Mouse (Mus musculus) lung, postnatal 25 days (tissue): Measurements from ENCODE around the gene Slc16a10.

ENCODE experiments used
- DNase-seq: peaks from one replicate; pipeline ENCODE4 v3.0.0; 2022; ENCODE audit warnings: low spot score

The Slc16a10 gene

GRCm38 (mm10) chr10:40109520-40109919, 32.5 kb downstream of the Slc16a10 start:
- DNase-seq = no peak

GRCm38 (mm10) chr10:40108992-40109391, 33.1 kb downstream of the Slc16a10 start:
- DNase-seq = no peak

DNA sequence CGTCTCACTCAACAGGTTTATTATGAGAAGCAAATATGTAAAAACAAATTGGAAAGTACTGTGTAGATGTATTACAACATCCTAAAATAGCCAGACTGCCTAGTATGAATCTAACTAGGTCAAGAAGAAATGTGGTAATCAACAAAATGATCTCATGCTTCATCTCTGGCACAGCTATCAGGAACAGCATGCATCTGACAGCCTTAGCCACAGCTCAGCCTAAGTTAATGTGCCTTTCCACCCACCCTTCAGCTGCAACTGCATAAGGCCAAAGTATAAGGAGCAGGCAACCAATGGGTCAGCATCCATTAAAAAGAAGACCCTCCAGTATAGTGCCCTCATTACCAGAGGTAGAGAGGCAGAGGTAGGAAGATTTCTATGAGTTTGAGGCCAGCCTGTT, 34.1 kb downstream of the Slc16a10 start:
- DNase-seq = peak; percentile 74

- no peak for DNase-seq
Observed at GRCm38 (mm10) chr10:40105174-40105573, 36.9 kb downstream of the Slc16a10 start.

DNA sequence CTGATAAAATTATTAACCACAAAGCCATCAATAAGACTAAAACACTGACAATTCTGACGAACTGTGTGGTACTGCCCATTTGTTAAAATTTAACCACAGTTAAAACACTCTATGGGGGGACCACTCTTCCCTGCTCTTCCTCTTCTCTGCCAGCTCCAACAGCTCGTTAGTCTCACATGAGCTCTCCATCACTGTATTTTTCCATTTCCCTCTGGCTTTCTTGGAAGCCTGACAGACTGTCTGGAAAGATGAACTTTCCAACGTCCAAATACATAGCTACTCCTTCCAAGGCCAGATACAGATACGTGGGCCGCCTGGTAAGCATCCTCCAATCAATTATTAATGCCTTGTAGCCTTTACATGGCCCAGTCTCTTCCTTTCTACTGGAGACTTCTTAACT, 38.3 kb downstream of the Slc16a10 start:
- DNase-seq = peak; percentile 45

GRCm38 (mm10) chr10:40102986-40103385, 39.1 kb downstream of the Slc16a10 start:
- no peak for DNase-seq

GRCm38 (mm10) chr10:40102166-40102565, 39.9 kb downstream of the Slc16a10 start:
- no peak for DNase-seq

DNA sequence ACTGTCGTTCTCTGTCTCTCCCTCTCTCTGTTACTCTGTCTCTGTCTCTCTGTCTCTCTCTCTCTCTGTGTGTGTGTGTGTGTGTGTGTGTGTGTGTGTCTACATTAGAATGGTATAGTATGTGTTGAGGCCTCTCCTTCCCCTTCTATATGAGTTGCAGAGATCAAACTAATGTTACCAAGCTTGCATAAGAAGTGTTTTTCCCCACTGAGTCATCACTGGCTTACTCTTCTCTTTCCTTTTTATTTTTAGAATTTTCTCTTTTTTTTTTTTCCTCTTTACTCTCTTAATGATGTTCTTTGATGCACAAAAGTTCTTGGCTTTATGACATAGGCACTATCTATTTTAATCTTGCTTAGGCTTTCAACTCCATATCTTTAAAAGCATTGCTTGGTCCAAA, 43.6 kb downstream of the Slc16a10 start:
- DNase-seq = no peak

DNA sequence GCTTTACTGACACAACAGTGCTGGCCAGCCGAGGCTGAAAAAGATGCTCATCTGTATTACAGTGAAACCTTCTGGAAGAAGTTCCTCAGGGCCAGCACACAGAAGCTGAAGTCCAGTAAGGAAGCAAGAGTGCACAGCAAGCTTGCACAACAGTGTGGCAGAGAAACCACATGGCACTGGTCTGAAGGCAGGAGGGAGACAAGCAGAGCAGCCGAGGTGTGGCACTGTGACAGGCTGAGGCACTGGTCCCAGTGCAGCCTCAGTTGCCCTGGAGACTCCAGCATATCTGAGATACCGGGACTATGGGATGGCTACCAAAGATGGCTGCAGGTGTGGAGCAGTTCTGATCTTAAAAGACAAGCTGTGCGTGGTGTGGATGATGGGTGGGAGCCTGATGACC, 44.5 kb downstream of the Slc16a10 start:
- no peak for DNase-seq

- no peak for DNase-seq
Observed at GRCm38 (mm10) chr10:40094752-40095151, 47.3 kb downstream of the Slc16a10 start.

DNA sequence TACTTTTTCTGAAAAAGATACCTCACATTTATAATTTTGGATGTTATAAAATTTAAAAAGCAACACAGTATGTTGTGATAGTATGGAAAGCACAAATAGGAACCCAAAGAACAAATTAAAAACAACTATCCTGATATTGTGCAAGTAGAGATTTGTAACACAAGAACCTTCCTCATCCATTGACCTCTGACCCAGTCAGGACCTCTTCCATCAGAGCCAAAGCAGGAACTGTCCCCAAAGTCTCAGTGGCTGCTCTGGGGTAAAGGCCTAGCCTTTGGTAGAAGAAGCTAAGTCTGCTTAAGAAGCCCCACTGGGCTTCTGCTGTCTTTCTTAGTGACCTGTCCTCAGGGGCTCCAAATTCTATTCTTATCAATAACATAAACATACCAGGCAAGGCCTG, 48.5 kb downstream of the Slc16a10 start:
- DNase-seq = peak; percentile 40

DNA sequence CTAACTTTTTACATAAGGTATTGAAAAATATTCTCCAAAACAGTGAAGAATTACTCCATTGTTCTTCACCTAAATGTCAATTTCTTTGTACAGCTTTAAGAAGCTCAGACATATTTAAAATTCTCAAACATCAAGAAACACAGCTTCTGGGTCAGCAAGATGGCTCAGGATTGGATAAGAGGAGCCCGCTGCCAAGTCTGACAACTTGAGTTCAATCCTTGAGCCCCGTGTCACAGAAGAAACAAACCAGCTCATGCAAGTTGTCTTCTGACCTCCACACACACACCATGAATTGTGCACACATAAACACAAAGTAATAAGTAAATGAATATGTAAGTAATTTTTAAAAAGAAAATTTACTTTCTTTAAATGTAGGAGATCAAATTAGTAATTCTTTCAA, 50.6 kb downstream of the Slc16a10 start:
- DNase-seq = no peak

DNA sequence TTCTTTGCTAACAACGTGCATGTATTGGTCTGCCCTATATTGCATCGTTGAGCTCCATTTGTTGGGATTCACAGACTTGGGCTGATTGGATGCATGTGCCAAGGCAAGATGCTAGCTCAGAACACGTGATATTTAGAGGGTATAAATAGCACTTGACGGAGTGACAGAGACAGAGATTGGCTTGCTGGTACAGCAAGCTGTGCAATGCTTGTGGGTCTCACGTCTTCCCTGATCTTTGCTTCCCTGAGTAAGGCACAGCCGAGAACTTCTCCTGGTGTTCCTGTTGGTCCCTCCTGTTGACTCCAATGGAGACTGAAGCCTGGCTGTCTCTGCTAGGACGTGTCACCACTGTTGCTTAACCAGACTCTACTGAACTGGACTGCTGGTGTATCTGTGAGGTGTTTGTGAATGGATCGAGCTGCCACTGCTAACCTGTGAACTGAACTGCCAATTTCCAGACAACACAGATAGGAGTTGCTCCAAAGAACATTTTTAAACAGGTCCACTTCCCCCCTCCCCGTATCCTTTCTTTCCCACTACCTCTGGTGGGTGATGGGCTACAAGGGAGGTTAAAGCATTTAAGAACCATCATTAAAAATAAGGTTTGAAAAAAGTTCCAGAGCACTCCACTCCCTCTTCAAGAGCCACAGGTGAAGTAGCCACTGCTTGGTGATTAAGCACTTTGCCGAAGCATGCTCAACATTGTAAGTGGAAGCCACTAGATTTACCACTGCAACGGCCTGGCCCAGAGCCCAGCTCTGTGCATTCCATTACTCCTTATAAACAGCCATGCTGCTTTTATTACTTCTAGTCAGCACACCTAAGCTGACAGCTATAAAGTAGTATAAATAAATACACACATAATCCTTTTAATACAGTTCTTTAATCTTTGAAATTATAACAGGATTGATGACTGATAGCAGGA, 51.3 kb downstream of the Slc16a10 start:
- peak; percentile 78 for DNase-seq

- DNase-seq = no peak
Observed at GRCm38 (mm10) chr10:40084332-40085093, 57.5 kb downstream of the Slc16a10 start.

DNA sequence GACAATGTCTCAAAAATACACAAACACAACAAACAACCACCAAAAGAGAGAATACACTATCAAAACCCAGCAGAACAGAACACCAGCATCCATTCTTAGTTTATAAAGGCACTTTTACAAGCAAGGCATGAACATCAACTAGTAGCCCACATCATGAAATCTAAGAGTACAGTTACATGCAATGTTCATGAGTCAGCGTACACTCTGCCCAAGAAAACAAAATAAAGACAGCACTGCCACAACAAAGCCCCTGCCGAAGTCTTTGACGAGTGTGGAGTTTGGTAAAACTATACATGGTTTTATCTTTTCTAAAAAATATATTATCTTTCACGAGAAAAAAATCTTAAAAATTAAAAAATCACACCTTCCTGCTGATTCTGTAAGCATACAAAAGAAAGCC, 58.5 kb downstream of the Slc16a10 start:
- no peak for DNase-seq

GRCm38 (mm10) chr10:40082668-40083067, 59.4 kb downstream of the Slc16a10 start:
- DNase-seq = no peak

GRCm38 (mm10) chr10:40080533-40080932, 61.5 kb downstream of the Slc16a10 start:
- DNase-seq = no peak

GRCm38 (mm10) chr10:40079256-40079655, 62.8 kb downstream of the Slc16a10 start:
- no peak for DNase-seq

GRCm38 (mm10) chr10:40077960-40078353, 64.1 kb downstream of the Slc16a10 start:
- no peak for DNase-seq

DNA sequence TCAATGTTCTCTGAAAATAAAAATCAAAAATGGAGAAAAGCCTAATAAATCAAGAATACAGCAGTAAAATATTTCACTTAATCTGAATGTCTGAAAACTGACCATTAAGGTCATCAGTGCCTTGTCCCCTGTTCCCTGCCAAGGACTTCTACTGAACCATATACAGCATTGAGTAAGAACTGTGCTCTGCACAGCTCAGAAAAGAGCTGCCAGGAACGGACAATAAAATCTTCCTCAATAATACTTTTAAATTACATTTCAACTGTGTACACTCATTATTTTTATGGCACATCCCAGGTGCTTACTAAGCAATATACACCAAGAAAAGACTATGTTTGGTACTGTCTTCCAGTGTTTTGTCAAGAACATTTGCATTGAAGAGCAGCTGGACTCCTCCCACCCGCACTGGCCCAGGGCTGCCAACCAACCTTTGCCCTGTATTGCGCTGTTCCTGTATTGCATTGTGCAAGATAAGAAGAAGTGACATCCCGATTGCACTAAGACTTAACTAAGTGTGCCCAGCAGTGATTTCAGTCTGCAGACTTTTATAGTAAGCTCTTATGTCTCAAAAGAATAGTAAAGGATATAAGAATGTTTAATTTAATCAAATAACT, 64.6 kb downstream of the Slc16a10 start:
- DNase-seq = no peak

GRCm38 (mm10) chr10:40073608-40074007, 68.5 kb downstream of the Slc16a10 start:
- no peak for DNase-seq

GRCm38 (mm10) chr10:40070684-40071083, 71.4 kb downstream of the Slc16a10 start:
- DNase-seq = no peak

- peak; percentile 50 for DNase-seq
Observed at GRCm38 (mm10) chr10:40069270-40069669, 72.8 kb downstream of the Slc16a10 start.
